Comparison of ENCODE assay signal across 20 mouse cellular contexts in the genomic region with DNA sequence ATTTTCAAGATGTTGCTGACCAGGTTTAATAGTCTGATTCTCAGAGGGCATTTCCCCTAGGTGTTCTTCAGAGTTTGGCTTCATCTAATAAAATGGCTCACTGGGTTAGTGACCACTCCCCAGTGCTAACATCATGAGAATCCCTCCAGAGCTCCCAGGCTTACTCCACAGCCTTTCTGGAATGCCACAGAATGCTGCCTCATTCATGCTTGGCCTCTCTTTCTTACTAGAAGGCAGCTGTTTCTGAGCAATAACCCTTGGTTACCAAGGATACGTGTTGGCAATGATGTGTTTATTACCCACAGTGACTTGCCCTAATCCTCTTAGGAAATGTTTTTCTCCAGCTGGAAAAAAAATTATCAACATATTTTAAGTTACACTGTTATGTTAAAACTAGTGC.
DNase-seq lines count a peak whose midpoint lies in the region; ATAC-seq and TF ChIP-seq lines count a peak whose summit lies in the region.
"Had no signal": no experiment of that assay in that cellular context is flagged by ENCODE, and none has a peak within 500 bp of the region (broad histone marks: within the 10 kb centered on the region; RNA-seq: fewer than 3 reads in every experiment).

No protein-coding gene starts in this region.

- ATAC-seq in forebrain, postnatal 0 days = peak; percentile 55
- ATAC-seq in forebrain, embryonic 13.5 days = no peak
- peak; percentile 69; the same call in 1 of the 2 replicates for ATAC-seq in limb, embryonic 13.5 days (ENCODE audit: low FRiP score, low read depth)
- ATAC-seq in kidney, embryonic 15.5 days (replicated peaks; ENCODE audit: low FRiP score) = no peak
- no peak for ATAC-seq in frontal cortex, adult (ENCODE audit: low TSS enrichment)
- ATAC-seq: intestine, postnatal 0 days had no signal

- H3K4me3 ChIP-seq in forebrain, postnatal 0 days (ENCODE audit: low read depth, low read length) = no peak overlapping the region
- no peak overlapping the region for H3K4me3 ChIP-seq in forebrain, embryonic 13.5 days
- H3K4me3 ChIP-seq in limb, embryonic 13.5 days = no peak overlapping the region
- no peak overlapping the region for H3K4me3 ChIP-seq in kidney, embryonic 15.5 days (replicated peaks)
- H3K4me3 ChIP-seq: heart, embryonic 10.5 days; liver, embryonic 13.5 days; lung, embryonic 15.5 days; midbrain, embryonic 12.5 days; stomach, embryonic 15.5 days had no signal

- H3K27me3 ChIP-seq in forebrain, postnatal 0 days (ENCODE audit: insufficient read depth, low read length) = no peaks in the 10 kb centered on the region
- no peaks in the 10 kb centered on the region for H3K27me3 ChIP-seq in forebrain, embryonic 13.5 days
- no peaks in the 10 kb centered on the region for H3K27me3 ChIP-seq in limb, embryonic 13.5 days
- no peaks in the 10 kb centered on the region for H3K27me3 ChIP-seq in kidney, embryonic 15.5 days
- H3K27me3 ChIP-seq: liver, embryonic 13.5 days; lung, embryonic 15.5 days; midbrain, embryonic 12.5 days; stomach, embryonic 15.5 days had no signal

- H3K4me2 ChIP-seq in forebrain, postnatal 0 days (ENCODE audit: low read depth) = no peak overlapping the region
- no peak overlapping the region for H3K4me2 ChIP-seq in forebrain, embryonic 13.5 days
- H3K4me2 ChIP-seq in limb, embryonic 13.5 days (replicated peaks) = no peak overlapping the region
- H3K4me2 ChIP-seq in kidney, embryonic 15.5 days = no peak overlapping the region
- H3K4me2 ChIP-seq: liver, embryonic 13.5 days; lung, embryonic 15.5 days; midbrain, embryonic 12.5 days; stomach, embryonic 15.5 days had no signal

- no peak for DNase-seq in forebrain, postnatal 0 days
- DNase-seq in lung, postnatal 10 days = peak; percentile 42
- no peak for DNase-seq in lung, adult 18-20 months
- peak; percentile 15 for DNase-seq in NIH3T3 (ENCODE audit: low read depth)
- DNase-seq: adrenal gland, adult 8-10 months; cerebellum, adult 2 months; cerebellum, postnatal 36 days; heart, postnatal 4 days; left cerebral cortex, postnatal 4 days; liver, embryonic 13.5 days; thymus, postnatal 4 days had no signal

- no peak overlapping the region for H3K27ac ChIP-seq in forebrain, postnatal 0 days (ENCODE audit: low read depth, low read length)
- no peak overlapping the region for H3K27ac ChIP-seq in forebrain, embryonic 13.5 days
- H3K27ac ChIP-seq in limb, embryonic 13.5 days = no peak overlapping the region
- no peak overlapping the region for H3K27ac ChIP-seq in kidney, embryonic 15.5 days
- H3K27ac ChIP-seq: heart, embryonic 10.5 days; liver, embryonic 13.5 days; lung, embryonic 15.5 days; midbrain, embryonic 12.5 days; stomach, embryonic 15.5 days had no signal

- no peaks in the 10 kb centered on the region for H3K4me1 ChIP-seq in forebrain, postnatal 0 days (ENCODE audit: insufficient read depth)
- H3K4me1 ChIP-seq in forebrain, embryonic 13.5 days = no peaks in the 10 kb centered on the region
- H3K4me1 ChIP-seq in limb, embryonic 13.5 days = peaks cover 6% of the 10 kb centered on the region; the same call in 1 of the 2 replicates
- H3K4me1 ChIP-seq in kidney, embryonic 15.5 days = no peaks in the 10 kb centered on the region
- H3K4me1 ChIP-seq: heart, embryonic 10.5 days; liver, embryonic 13.5 days; lung, embryonic 15.5 days; midbrain, embryonic 12.5 days; stomach, embryonic 15.5 days had no signal

- H3K9ac ChIP-seq in forebrain, postnatal 0 days = no peak overlapping the region
- H3K9ac ChIP-seq in forebrain, embryonic 13.5 days = no peak overlapping the region
- H3K9ac ChIP-seq in limb, embryonic 13.5 days = no peak overlapping the region
- no peak overlapping the region for H3K9ac ChIP-seq in kidney, embryonic 15.5 days
- H3K9ac ChIP-seq: liver, embryonic 13.5 days; lung, embryonic 15.5 days; midbrain, embryonic 12.5 days; stomach, embryonic 15.5 days had no signal

- 68% methylated on average over 1 of the region's 1 CpGs for WGBS in forebrain, postnatal 0 days
- 78% methylated on average over 1 of the region's 1 CpGs for WGBS in forebrain, embryonic 13.5 days
- WGBS in limb, embryonic 13.5 days = 33% methylated on average over 1 of the region's 1 CpGs
- WGBS in kidney, embryonic 15.5 days = 64% methylated on average over 1 of the region's 1 CpGs

- no peaks in the 10 kb centered on the region for H3K36me3 ChIP-seq in forebrain, postnatal 0 days (ENCODE audit: insufficient read depth)
- no peaks in the 10 kb centered on the region for H3K36me3 ChIP-seq in forebrain, embryonic 13.5 days (ENCODE audit: poor library complexity, severe bottlenecking)
- H3K36me3 ChIP-seq in limb, embryonic 13.5 days = no peaks in the 10 kb centered on the region
- H3K36me3 ChIP-seq in kidney, embryonic 15.5 days = no peaks in the 10 kb centered on the region
- H3K36me3 ChIP-seq: heart, embryonic 10.5 days; liver, embryonic 13.5 days; lung, embryonic 15.5 days; midbrain, embryonic 12.5 days; stomach, embryonic 15.5 days had no signal

- no peak for TF ChIP-seq CTCF in forebrain, postnatal 0 days (IDR thresholded peaks at IDR 0.05; ENCODE audit: low read depth)

- H3K9me3 ChIP-seq in forebrain, postnatal 0 days (ENCODE audit: low read length) = no peaks in the 10 kb centered on the region
- no peaks in the 10 kb centered on the region for H3K9me3 ChIP-seq in forebrain, embryonic 13.5 days (replicated peaks)
- H3K9me3 ChIP-seq in limb, embryonic 13.5 days = no peaks in the 10 kb centered on the region
- H3K9me3 ChIP-seq in kidney, embryonic 15.5 days (replicated peaks) = no peaks in the 10 kb centered on the region
- H3K9me3 ChIP-seq: heart, embryonic 10.5 days; liver, embryonic 13.5 days; lung, embryonic 15.5 days; midbrain, embryonic 12.5 days; stomach, embryonic 15.5 days had no signal

Comparison
In these comparisons a context has a peak if more than half of its experiments do, and no peak if none do; other contexts are left out.
1. ATAC-seq: peak in forebrain, postnatal 0 days (single experiment) and limb, embryonic 13.5 days (single experiment); none in forebrain, embryonic 13.5 days (single experiment), kidney, embryonic 15.5 days (single experiment) and frontal cortex, adult (single experiment).
2. DNase-seq: peak in lung, postnatal 10 days (single experiment) and NIH3T3 (single experiment); none in forebrain, postnatal 0 days (single experiment) and lung, adult 18-20 months (0 of 2).